Mouse (Mus musculus): ENCODE results near the gene Klra1.
"Not testable (repeated sequence)": the region's sequence is repeated elsewhere in the genome, so short reads cannot be mapped to it uniquely, and the experiment has no call there.

Gene Klra1

GRCm38 (mm10) chr6:130386750-130387149 is at the start of gene Klra1:
Gene Klra1 (minus strand): TSS chr6:130386874.
- no peak for DNase-seq (ENCODE audit: low spot score)

- no peak for DNase-seq (ENCODE audit: low spot score)
These were observed 42.8 kb upstream of the Klra1 start for GRCm38 (mm10) chr6:130429511-130429910.

- DNase-seq (ENCODE audit: low spot score), result no peak
These were observed 32.5 kb upstream of the Klra1 start for GRCm38 (mm10) chr6:130419158-130419557.

DNA sequence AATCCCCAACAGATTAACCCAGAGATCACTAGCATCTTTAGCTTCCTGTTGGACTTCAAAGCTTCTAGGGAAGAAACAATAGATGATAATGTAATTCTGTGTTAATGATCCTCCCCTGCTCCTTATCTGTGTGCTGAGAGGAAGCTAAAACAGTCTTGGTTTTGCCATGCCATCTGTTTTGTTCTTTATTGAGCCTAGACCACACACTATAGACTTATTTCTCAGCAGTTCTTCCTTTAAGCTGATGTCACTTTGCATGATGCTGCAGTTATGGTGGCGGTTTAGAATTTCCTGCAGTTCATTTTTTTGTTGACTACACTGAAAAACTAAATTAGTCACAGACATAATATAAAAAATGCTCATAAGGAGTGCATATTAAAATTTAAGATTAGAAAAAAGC is 18.2 kb upstream of the Klra1 start:
- no peak for DNase-seq (ENCODE audit: low spot score)

DNA sequence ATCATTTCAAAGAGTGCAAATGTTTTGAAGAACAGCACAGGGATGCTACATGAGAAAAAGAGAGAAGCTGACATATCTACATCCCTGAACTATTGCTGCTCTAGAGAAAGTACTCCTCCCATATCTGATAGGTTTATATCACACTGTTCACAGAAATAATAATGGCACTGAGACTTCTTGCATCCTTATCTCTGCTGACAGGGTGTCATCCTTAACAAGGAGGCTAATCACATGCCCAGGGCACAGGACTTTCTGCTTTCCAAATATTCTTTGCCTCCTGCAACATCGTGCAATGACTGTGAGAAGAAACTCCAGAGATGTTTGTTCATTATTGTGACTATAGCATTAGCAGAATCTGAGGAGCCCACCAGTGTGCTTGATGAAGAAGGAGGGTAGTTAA is 871 bp downstream of the Klra1 start:
- DNase-seq (ENCODE audit: low spot score), result no peak

- no peak for DNase-seq (ENCODE audit: low spot score)
These were observed 4.3 kb downstream of the Klra1 start for GRCm38 (mm10) chr6:130382375-130382774.

DNA sequence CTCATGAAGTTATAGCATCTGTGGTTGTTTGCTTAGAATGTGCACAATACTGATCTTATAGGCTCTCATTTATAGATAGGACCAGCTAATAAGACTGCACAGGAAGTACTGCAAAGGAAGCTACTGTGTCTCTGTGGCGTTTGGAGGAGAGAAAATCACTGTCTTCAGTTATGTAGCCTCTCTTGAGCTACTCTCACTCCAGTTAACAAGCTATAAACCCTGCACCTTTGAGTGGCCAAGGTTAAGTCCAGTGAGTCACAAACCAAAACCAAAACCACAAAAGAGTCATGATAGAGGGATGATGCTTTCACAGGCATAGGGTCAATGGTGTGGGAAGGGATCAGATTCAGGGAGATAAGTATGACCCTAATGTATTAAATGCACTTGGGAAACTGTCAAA is 41.3 kb downstream of the Klra1 start:
- not testable (repeated sequence) for DNase-seq (ENCODE audit: low spot score)

DNA sequence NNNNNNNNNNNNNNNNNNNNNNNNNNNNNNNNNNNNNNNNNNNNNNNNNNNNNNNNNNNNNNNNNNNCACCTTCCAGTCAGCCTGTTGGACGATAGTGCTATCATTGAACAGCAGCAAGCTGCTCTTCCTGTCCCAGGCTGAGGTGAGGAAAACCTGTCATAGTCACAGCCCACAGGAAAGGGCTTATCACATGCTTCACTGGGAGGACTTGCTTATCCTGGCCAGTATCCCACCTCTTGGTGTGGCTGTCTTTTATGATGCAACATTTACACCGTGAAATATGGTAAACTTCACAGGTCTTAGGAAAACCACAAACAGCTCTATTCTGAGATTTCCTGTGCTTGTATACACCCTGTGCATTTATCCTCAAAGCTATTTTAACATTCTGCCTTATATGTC is 44.7 kb downstream of the Klra1 start:
- not testable (repeated sequence) for DNase-seq (ENCODE audit: low spot score)

GRCm38 (mm10) chr6:130337411-130337810 is 49.3 kb downstream of the Klra1 start, which contains the start of gene Klra3:
Gene Klra3 (minus strand): TSS chr6:130337574.
- DNase-seq (ENCODE audit: low spot score), result no peak
